Mouse (Mus musculus) R1 (cell line): Measurements from ENCODE around the gene A1cf.
A peak's percentile ranks its signal among the peaks of the same experiment; 100 is the strongest.

ENCODE experiments used
- DNase-seq: peaks from one replicate; pipeline ENCODE4 v3.0.0-alpha.2; 2018; ENCODE audit warnings: low read depth, low spot score

The A1cf gene

GRCm38 (mm10) chr19:31950793-31951489, 82.4 kb downstream of the A1cf start:
- DNase-seq = no peak

- no peak for DNase-seq
Measured at GRCm38 (mm10) chr19:31953799-31954198, 85.2 kb downstream of the A1cf start.

- no peak for DNase-seq
Measured at GRCm38 (mm10) chr19:31954267-31954666, 85.7 kb downstream of the A1cf start.

- no peak for DNase-seq
Measured at GRCm38 (mm10) chr19:31954696-31955095, 86.1 kb downstream of the A1cf start.

- no peak for DNase-seq
Measured at GRCm38 (mm10) chr19:31956359-31956758, 87.8 kb downstream of the A1cf start.

- DNase-seq = no peak
Measured at GRCm38 (mm10) chr19:31960434-31960833, 91.9 kb downstream of the A1cf start.

- DNase-seq = no peak
Measured at GRCm38 (mm10) chr19:31963147-31963546, 94.6 kb downstream of the A1cf start.

- DNase-seq = peak; percentile 26
Measured at GRCm38 (mm10) chr19:31967933-31968532, 99.5 kb downstream of the A1cf start.

- no peak for DNase-seq
Measured at GRCm38 (mm10) chr19:31971405-31971804, 102.8 kb downstream of the A1cf start.

- DNase-seq = peak; percentile 76
Measured at GRCm38 (mm10) chr19:31971998-31972397, 103.4 kb downstream of the A1cf start.

GRCm38 (mm10) chr19:31975882-31976281, 107.3 kb downstream of the A1cf start:
- no peak for DNase-seq

- no peak for DNase-seq
Measured at GRCm38 (mm10) chr19:31991057-31991456, 122.5 kb downstream of the A1cf start.

GRCm38 (mm10) chr19:31996916-31997315, 128.4 kb downstream of the A1cf start:
- DNase-seq = no peak
